Mouse (Mus musculus): ENCODE data around the gene Ctnna2. TPM values are rescaled to one million over a fixed set of nuclear protein-coding genes. Genes with fewer than 3 reads are reported as not detected.

Ctnna2 gene
- polyA plus RNA-seq, 1 experiment from 2014 or later, result not detected

- no peak for ATAC-seq
- WGBS (ENCODE audit: insufficient replicate concordance), result 58% methylated on average over 1 of the region's 1 CpGs
- TF ChIP-seq EP300 (IDR thresholded peaks at IDR 0.05; ENCODE audit: low read depth), result no peak
- no peak for TF ChIP-seq CTCF (IDR thresholded peaks at IDR 0.05; ENCODE audit: low read depth)
These were observed 17.5 kb downstream of the Ctnna2 start for GRCm38 (mm10) chr6:77962011-77962410.

GRCm38 (mm10) chr6:77951276-77951675 lies 28.2 kb downstream of the Ctnna2 start:
- TF ChIP-seq EP300 (IDR thresholded peaks at IDR 0.05; ENCODE audit: low read depth), result no peak
- no peak for TF ChIP-seq CTCF (IDR thresholded peaks at IDR 0.05; ENCODE audit: low read depth)
- H3K4me1 ChIP-seq (ENCODE audit: insufficient read depth), result no peaks in the 10 kb centered on the region
- no peaks in the 10 kb centered on the region for H3K27me3 ChIP-seq (ENCODE audit: insufficient read depth, low read length)
- H3K9me3 ChIP-seq (ENCODE audit: low read length), result no peaks in the 10 kb centered on the region
- DNase-seq (no peak), ATAC-seq (no peak)
- H3K4me2 ChIP-seq (ENCODE audit: low read depth, low read length), result no peak overlapping the region
- H3K9ac ChIP-seq (replicated peaks), result no peak overlapping the region
- H3K4me3 ChIP-seq (ENCODE audit: low read depth, low read length), result no peak overlapping the region
- no peaks in the 10 kb centered on the region for H3K36me3 ChIP-seq (replicated peaks; ENCODE audit: insufficient read depth, low read length)
- H3K27ac ChIP-seq (ENCODE audit: low read depth), result no peak overlapping the region
- 67% methylated on average over 4 of the region's 4 CpGs for WGBS (ENCODE audit: insufficient replicate concordance)

More at GRCm38 (mm10) chr6:77962011-77962410, 17.5 kb downstream of the Ctnna2 start:
- Histone ChIP-seq H3K4me3 (ENCODE audit: low read depth, low read length) (no peak overlapping the region), H3K36me3 (replicated peaks; ENCODE audit: insufficient read depth, low read length) (no peaks in the 10 kb centered on the region), H3K9me3 (ENCODE audit: low read length) (no peaks in the 10 kb centered on the region), H3K27me3 (ENCODE audit: insufficient read depth, low read length) (no peaks in the 10 kb centered on the region), H3K4me2 (ENCODE audit: low read depth, low read length) (no peak overlapping the region), H3K9ac (replicated peaks) (no peak overlapping the region), H3K4me1 (ENCODE audit: insufficient read depth) (no peaks in the 10 kb centered on the region), H3K27ac (ENCODE audit: low read depth) (no peak overlapping the region)
- DNase-seq, result no peak

GRCm38 (mm10) chr6:77950690-77951089 lies 28.8 kb downstream of the Ctnna2 start:
- H3K4me2 ChIP-seq (ENCODE audit: low read depth, low read length), result no peak overlapping the region
- no peak overlapping the region for H3K4me3 ChIP-seq (ENCODE audit: low read depth, low read length)
- no peaks in the 10 kb centered on the region for H3K27me3 ChIP-seq (ENCODE audit: insufficient read depth, low read length)
- DNase-seq (no peak), ATAC-seq (no peak)
- H3K4me1 ChIP-seq (ENCODE audit: insufficient read depth), result no peaks in the 10 kb centered on the region
- no peak overlapping the region for H3K27ac ChIP-seq (ENCODE audit: low read depth)
- TF ChIP-seq EP300 (IDR thresholded peaks at IDR 0.05; ENCODE audit: low read depth) (no peak), CTCF (IDR thresholded peaks at IDR 0.05; ENCODE audit: low read depth) (no peak)
- no peaks in the 10 kb centered on the region for H3K9me3 ChIP-seq (ENCODE audit: low read length)
- no peak overlapping the region for H3K9ac ChIP-seq (replicated peaks)
- no peaks in the 10 kb centered on the region for H3K36me3 ChIP-seq (replicated peaks; ENCODE audit: insufficient read depth, low read length)
- whole genome bisulfite sequencing (ENCODE audit: insufficient replicate concordance), result 73% methylated on average over 2 of the region's 2 CpGs

- 72% methylated on average over 3 of the region's 3 CpGs for WGBS (ENCODE audit: insufficient replicate concordance)
- Histone ChIP-seq H3K27ac (ENCODE audit: low read depth) (no peak overlapping the region), H3K36me3 (replicated peaks; ENCODE audit: insufficient read depth, low read length) (no peaks in the 10 kb centered on the region), H3K4me3 (ENCODE audit: low read depth, low read length) (no peak overlapping the region), H3K9ac (replicated peaks) (no peak overlapping the region), H3K9me3 (ENCODE audit: low read length) (no peaks in the 10 kb centered on the region), H3K4me2 (ENCODE audit: low read depth, low read length) (no peak overlapping the region), H3K4me1 (ENCODE audit: insufficient read depth) (no peaks in the 10 kb centered on the region), H3K27me3 (ENCODE audit: insufficient read depth, low read length) (no peaks in the 10 kb centered on the region)
- ATAC-seq, result no peak
- TF ChIP-seq EP300 (IDR thresholded peaks at IDR 0.05; ENCODE audit: low read depth) (no peak), CTCF (IDR thresholded peaks at IDR 0.05; ENCODE audit: low read depth) (no peak)
- no peak for DNase-seq
These were observed 50.1 kb downstream of the Ctnna2 start for GRCm38 (mm10) chr6:77929375-77929774.

GRCm38 (mm10) chr6:77873150-77873549 lies 106.3 kb downstream of the Ctnna2 start:
- TF ChIP-seq CTCF (IDR thresholded peaks at IDR 0.05; ENCODE audit: low read depth) (no peak), EP300 (IDR thresholded peaks at IDR 0.05; ENCODE audit: low read depth) (no peak)
- DNase-seq (no peak), ATAC-seq (no peak)

GRCm38 (mm10) chr6:77869313-77869712 lies 110.2 kb downstream of the Ctnna2 start:
- H3K27ac ChIP-seq (ENCODE audit: low read depth), result no peak overlapping the region
- H3K4me1 ChIP-seq (ENCODE audit: insufficient read depth), result no peaks in the 10 kb centered on the region
- WGBS (ENCODE audit: insufficient replicate concordance), result 55% methylated on average over 2 of the region's 2 CpGs
- DNase-seq (no peak), ATAC-seq (no peak)
- no peaks in the 10 kb centered on the region for H3K36me3 ChIP-seq (replicated peaks; ENCODE audit: insufficient read depth, low read length)
- TF ChIP-seq CTCF (IDR thresholded peaks at IDR 0.05; ENCODE audit: low read depth), result no peak
- no peak for TF ChIP-seq EP300 (IDR thresholded peaks at IDR 0.05; ENCODE audit: low read depth)
- H3K9ac ChIP-seq (replicated peaks), result no peak overlapping the region
- H3K9me3 ChIP-seq (ENCODE audit: low read length), result no peaks in the 10 kb centered on the region
- H3K4me3 ChIP-seq (ENCODE audit: low read depth, low read length), result no peak overlapping the region
- no peak overlapping the region for H3K4me2 ChIP-seq (ENCODE audit: low read depth, low read length)
- no peaks in the 10 kb centered on the region for H3K27me3 ChIP-seq (ENCODE audit: insufficient read depth, low read length)

More at GRCm38 (mm10) chr6:77873150-77873549, 106.3 kb downstream of the Ctnna2 start:
- 91% methylated on average over 2 of the region's 2 CpGs for WGBS (ENCODE audit: insufficient replicate concordance)
- Histone ChIP-seq H3K9me3 (ENCODE audit: low read length) (no peaks in the 10 kb centered on the region), H3K9ac (replicated peaks) (no peak overlapping the region), H3K27ac (ENCODE audit: low read depth) (no peak overlapping the region), H3K4me3 (ENCODE audit: low read depth, low read length) (no peak overlapping the region), H3K4me1 (ENCODE audit: insufficient read depth) (no peaks in the 10 kb centered on the region), H3K4me2 (ENCODE audit: low read depth, low read length) (no peak overlapping the region), H3K27me3 (ENCODE audit: insufficient read depth, low read length) (no peaks in the 10 kb centered on the region), H3K36me3 (replicated peaks; ENCODE audit: insufficient read depth, low read length) (no peaks in the 10 kb centered on the region)

GRCm38 (mm10) chr6:77868119-77868518 lies 111.4 kb downstream of the Ctnna2 start:
- Histone ChIP-seq H3K27ac (ENCODE audit: low read depth) (no peak overlapping the region), H3K36me3 (replicated peaks; ENCODE audit: insufficient read depth, low read length) (no peaks in the 10 kb centered on the region), H3K4me3 (ENCODE audit: low read depth, low read length) (no peak overlapping the region), H3K9me3 (ENCODE audit: low read length) (no peaks in the 10 kb centered on the region), H3K9ac (replicated peaks) (no peak overlapping the region), H3K4me1 (ENCODE audit: insufficient read depth) (no peaks in the 10 kb centered on the region), H3K4me2 (ENCODE audit: low read depth, low read length) (no peak overlapping the region), H3K27me3 (ENCODE audit: insufficient read depth, low read length) (no peaks in the 10 kb centered on the region)
- no peak for TF ChIP-seq EP300 (IDR thresholded peaks at IDR 0.05; ENCODE audit: low read depth)
- TF ChIP-seq CTCF (IDR thresholded peaks at IDR 0.05; ENCODE audit: low read depth), result no peak
- DNase-seq (no peak), ATAC-seq (no peak)
- 65% methylated on average over 3 of the region's 3 CpGs for WGBS (ENCODE audit: insufficient replicate concordance)

All from liver, postnatal 0 days (tissue).